Mouse (Mus musculus) heart, embryonic 11.5 days (tissue): ENCODE measurements around the gene Dynlrb1. TPM values are rescaled to one million over a fixed set of nuclear protein-coding genes. Genes with fewer than 3 reads are reported as not detected.

ENCODE experiments used
- ATAC-seq: fragments of 200-750 bp; cut with Nextera tagmentation; replicated peaks from 2 replicates; pipeline ENCODE4 v1.8.0; 2017; ENCODE audit warnings: moderate library complexity; ENCODE audit not compliant: insufficient number of reproducible peaks, low FRiP score, low TSS enrichment
- H3K27ac ChIP-seq: fragments of 300-500 bp; sonication (generic); 2 replicates; pipeline ENCODE4 v1.5.1; 2014; ENCODE audit warnings: mild to moderate bottlenecking, low read depth, low read length
- H3K27me3 ChIP-seq: fragments of 300-500 bp; sonication (generic); 2 replicates; pipeline ENCODE4 v1.6.1; 2014; ENCODE audit warnings: mild to moderate bottlenecking, low read length, mixed read lengths; ENCODE audit not compliant: control insufficient read depth, insufficient read depth
- H3K36me3 ChIP-seq: fragments of 300-500 bp; sonication (generic); 2 replicates; pipeline ENCODE4 v1.6.1; 2014; ENCODE audit warnings: mild to moderate bottlenecking, low read length, moderate library complexity, mixed read lengths; ENCODE audit not compliant: control insufficient read depth, insufficient read depth
- H3K4me1 ChIP-seq: fragments of 300-500 bp; sonication (generic); 2 replicates; pipeline ENCODE4 v1.6.1; 2014; ENCODE audit warnings: low read length; ENCODE audit not compliant: control insufficient read depth, insufficient read depth
- H3K4me2 ChIP-seq: fragments of 300-500 bp; sonication (generic); 2 replicates; pipeline ENCODE4 v1.6.1; 2014; ENCODE audit warnings: mild to moderate bottlenecking, moderate library complexity
- H3K4me3 ChIP-seq: fragments of 300-500 bp; sonication (generic); 2 replicates; pipeline ENCODE4 v1.5.1; 2014; ENCODE audit warnings: low read depth, low read length
- H3K9ac ChIP-seq: fragments of 300-500 bp; sonication (generic); 2 replicates; pipeline ENCODE4 v1.6.1; 2014; ENCODE audit warnings: mild to moderate bottlenecking, low read depth, low read length, moderate library complexity
- H3K9me3 ChIP-seq: fragments of 300-500 bp; sonication (generic); replicated peaks from 2 replicates; pipeline ENCODE4 v1.6.1; 2016; ENCODE audit warnings: low read length; ENCODE audit not compliant: control insufficient read depth
- WGBS: fragments of 180-500 bp; shearing (Covaris S2); extraction: QIAGEN DNeasy Blood & Tissue Kit; methylation state at CpG from one replicate; pipeline ENCODE4 v1.1.7; 2014; ENCODE audit not compliant: insufficient replicate concordance; 5-methylcytosine and 5-hydroxymethylcytosine counted together
- polyA plus RNA-seq: library from polyadenylated mRNA; unstranded; fragments of >200 nt; fragmentation: Nextera tagmentation; extraction: Ambion mirVana; gene quantifications from 2 replicates; pipeline ENCODE4 v1.2.1, GENCODE M21; 2014

Dynlrb1 gene
- polyA plus RNA-seq, 1 experiment from 2014 or later, result 427 TPM

- Histone ChIP-seq H3K4me3 (no peak overlapping the region), H3K27me3 (no peaks in the 10 kb centered on the region), H3K36me3 (peaks cover 63% of the 10 kb centered on the region), H3K4me1 (peaks cover 8% of the 10 kb centered on the region; the same call in 1 of the 2 replicates), H3K9me3 (no peaks in the 10 kb centered on the region), H3K27ac (no peak overlapping the region; the same call in 1 of the 2 replicates), H3K4me2 (no peak overlapping the region), H3K9ac (0 out of 2 replicates have a peak overlapping the region, but pooled peaks have one; percentile 4)
- WGBS, result 54% methylated on average over 4 of the region's 4 CpGs
- ATAC-seq, result no peak; the same call in 1 of the 2 replicates
These were observed 9.9 kb downstream of the Dynlrb1 start for GRCm38 (mm10) chr2:155246231-155246630.

GRCm38 (mm10) chr2:155248206-155248605, 11.9 kb downstream of the Dynlrb1 start:
- H3K9ac ChIP-seq, result no peak overlapping the region
- no peaks in the 10 kb centered on the region for H3K27me3 ChIP-seq
- no peaks in the 10 kb centered on the region for H3K9me3 ChIP-seq
- 92% methylated on average over 1 of the region's 1 CpGs for WGBS
- no peak overlapping the region for H3K27ac ChIP-seq
- no peak overlapping the region for H3K4me2 ChIP-seq
- H3K4me3 ChIP-seq, result no peak overlapping the region
- peaks cover 57% of the 10 kb centered on the region for H3K36me3 ChIP-seq
- ATAC-seq, result no peak
- peaks cover 8% of the 10 kb centered on the region; the same call in 1 of the 2 replicates for H3K4me1 ChIP-seq

- Histone ChIP-seq H3K4me2 (no peak overlapping the region), H3K4me1 (peaks cover 8% of the 10 kb centered on the region; the same call in 1 of the 2 replicates), H3K36me3 (peaks cover 55% of the 10 kb centered on the region), H3K9ac (no peak overlapping the region), H3K4me3 (no peak overlapping the region), H3K27me3 (no peaks in the 10 kb centered on the region), H3K27ac (no peak overlapping the region), H3K9me3 (no peaks in the 10 kb centered on the region)
- no peak for ATAC-seq
- WGBS, result 79% methylated on average over 2 of the region's 2 CpGs
These were observed 12.4 kb downstream of the Dynlrb1 start for GRCm38 (mm10) chr2:155248718-155249117.

GRCm38 (mm10) chr2:155249588-155249987, 13.3 kb downstream of the Dynlrb1 start:
- no peak for ATAC-seq
- Histone ChIP-seq H3K4me2 (no peak overlapping the region), H3K36me3 (peaks cover 48% of the 10 kb centered on the region), H3K4me3 (no peak overlapping the region), H3K27ac (no peak overlapping the region), H3K9ac (no peak overlapping the region), H3K4me1 (peaks cover 8% of the 10 kb centered on the region; the same call in 1 of the 2 replicates), H3K27me3 (no peaks in the 10 kb centered on the region), H3K9me3 (no peaks in the 10 kb centered on the region)
- 89% methylated on average over 5 of the region's 5 CpGs for WGBS

- Histone ChIP-seq H3K27ac (no peak overlapping the region), H3K4me2 (no peak overlapping the region), H3K4me1 (no peaks in the 10 kb centered on the region), H3K27me3 (no peaks in the 10 kb centered on the region), H3K36me3 (no peaks in the 10 kb centered on the region), H3K9me3 (no peaks in the 10 kb centered on the region), H3K4me3 (no peak overlapping the region), H3K9ac (no peak overlapping the region)
- WGBS, result 80% methylated on average over 6 of the region's 6 CpGs
- ATAC-seq, result no peak
These were observed 29.2 kb downstream of the Dynlrb1 start for GRCm38 (mm10) chr2:155265526-155265925.

- H3K9ac ChIP-seq, result no peak overlapping the region
- H3K4me3 ChIP-seq, result no peak overlapping the region
- H3K36me3 ChIP-seq, result no peaks in the 10 kb centered on the region
- no peak overlapping the region for H3K27ac ChIP-seq
- 76% methylated on average over 5 of the region's 5 CpGs for WGBS
- no peaks in the 10 kb centered on the region for H3K27me3 ChIP-seq
- H3K4me2 ChIP-seq, result no peak overlapping the region
- H3K9me3 ChIP-seq, result no peaks in the 10 kb centered on the region
- no peaks in the 10 kb centered on the region for H3K4me1 ChIP-seq
- ATAC-seq, result no peak
These were observed 30.6 kb downstream of the Dynlrb1 start for GRCm38 (mm10) chr2:155266896-155267295.

GRCm38 (mm10) chr2:155271957-155272356, 35.6 kb downstream of the Dynlrb1 start:
- H3K36me3 ChIP-seq, result no peaks in the 10 kb centered on the region
- H3K9ac ChIP-seq, result no peak overlapping the region
- no peak overlapping the region for H3K4me2 ChIP-seq
- ATAC-seq, result no peak
- no peaks in the 10 kb centered on the region for H3K27me3 ChIP-seq
- H3K27ac ChIP-seq, result no peak overlapping the region
- WGBS, result 80% methylated on average over 6 of the region's 6 CpGs
- H3K9me3 ChIP-seq, result no peaks in the 10 kb centered on the region
- peaks cover under 1% of the 10 kb centered on the region; the same call in 1 of the 2 replicates for H3K4me1 ChIP-seq
- no peak overlapping the region for H3K4me3 ChIP-seq

- H3K9me3 ChIP-seq, result no peaks in the 10 kb centered on the region
- peaks cover 7% of the 10 kb centered on the region for H3K4me1 ChIP-seq
- no peak overlapping the region for H3K27ac ChIP-seq
- no peak for ATAC-seq
- H3K9ac ChIP-seq, result no peak overlapping the region
- WGBS, result 69% methylated on average over 10 of the region's 10 CpGs
- no peak overlapping the region for H3K4me3 ChIP-seq
- H3K27me3 ChIP-seq, result no peaks in the 10 kb centered on the region
- H3K4me2 ChIP-seq, result no peak overlapping the region
- no peaks in the 10 kb centered on the region for H3K36me3 ChIP-seq
These were observed 36.2 kb downstream of the Dynlrb1 start for GRCm38 (mm10) chr2:155272396-155273170.

- H3K9me3 ChIP-seq, result no peaks in the 10 kb centered on the region
- WGBS, result 80% methylated on average over 8 of the region's 8 CpGs
- no peaks in the 10 kb centered on the region for H3K36me3 ChIP-seq
- H3K9ac ChIP-seq, result no peak overlapping the region
- H3K27me3 ChIP-seq, result no peaks in the 10 kb centered on the region
- H3K27ac ChIP-seq, result no peak overlapping the region
- ATAC-seq, result no peak
- no peak overlapping the region for H3K4me3 ChIP-seq
- no peak overlapping the region for H3K4me2 ChIP-seq
- H3K4me1 ChIP-seq, result peaks cover 8% of the 10 kb centered on the region
These were observed 37.3 kb downstream of the Dynlrb1 start for GRCm38 (mm10) chr2:155273603-155274002.
